Mouse (Mus musculus) effector memory CD4-positive, alpha-beta T cell, adult 7 months (primary cell): Measurements from ENCODE around the gene Bcar3. TPM values are rescaled to one million over a fixed set of nuclear protein-coding genes. Genes with fewer than 3 reads are reported as not detected.

Experiments used
- polyA plus RNA-seq: library from polyadenylated mRNA; unstranded; fragments of 100-300 nt; shearing (Covaris generic); gene quantifications from one replicate; pipeline ENCODE4 v1.2.1, GENCODE M21; 2017

Bcar3 gene
- polyA plus RNA-seq = 0.79 TPM

DNA sequence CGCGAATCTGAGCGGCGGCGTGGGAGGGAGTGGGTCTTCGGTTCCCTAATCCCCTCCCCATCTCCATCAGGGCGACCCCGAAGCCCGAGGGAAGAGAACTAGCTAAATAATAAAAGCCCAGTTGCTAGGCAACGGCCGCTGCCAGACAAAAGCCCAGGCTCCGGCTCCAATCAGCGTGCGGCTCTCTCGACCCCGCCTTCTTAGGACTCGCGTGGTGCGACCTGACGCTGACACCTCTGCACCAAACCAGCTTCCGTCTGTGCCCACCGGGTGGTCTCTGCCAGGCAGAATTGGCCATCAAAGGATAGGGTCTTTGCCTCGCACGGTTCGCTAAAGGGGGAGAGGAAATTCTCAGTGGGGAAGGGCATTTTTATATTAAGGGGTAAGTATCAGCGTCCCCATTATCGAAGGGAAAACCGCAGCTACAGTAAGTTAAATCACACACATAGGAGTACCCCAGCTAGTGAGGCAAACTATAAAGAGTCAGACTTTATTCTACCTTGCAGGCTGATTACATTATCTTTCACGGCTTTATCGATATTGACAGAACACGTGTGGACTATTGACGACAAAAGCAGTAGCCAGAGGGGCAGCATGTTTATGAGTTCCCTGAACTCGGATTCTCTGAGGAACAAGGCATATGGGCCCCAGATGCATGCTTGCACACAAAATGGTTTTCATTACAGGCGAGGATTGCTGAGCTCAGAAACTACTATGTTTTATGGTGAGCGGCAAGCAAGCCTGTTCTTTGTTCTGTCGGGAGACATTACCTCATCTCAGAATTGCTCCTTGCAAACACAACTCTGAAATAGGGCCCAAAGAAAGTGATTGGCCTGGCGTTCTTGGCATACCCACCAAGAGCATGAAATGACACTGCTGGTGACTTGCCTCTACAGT, at the start of gene Bcar3:
TSS of gene Bcar3 (plus strand) at position 183 of the 897 bp plus-strand sequence.

DNA sequence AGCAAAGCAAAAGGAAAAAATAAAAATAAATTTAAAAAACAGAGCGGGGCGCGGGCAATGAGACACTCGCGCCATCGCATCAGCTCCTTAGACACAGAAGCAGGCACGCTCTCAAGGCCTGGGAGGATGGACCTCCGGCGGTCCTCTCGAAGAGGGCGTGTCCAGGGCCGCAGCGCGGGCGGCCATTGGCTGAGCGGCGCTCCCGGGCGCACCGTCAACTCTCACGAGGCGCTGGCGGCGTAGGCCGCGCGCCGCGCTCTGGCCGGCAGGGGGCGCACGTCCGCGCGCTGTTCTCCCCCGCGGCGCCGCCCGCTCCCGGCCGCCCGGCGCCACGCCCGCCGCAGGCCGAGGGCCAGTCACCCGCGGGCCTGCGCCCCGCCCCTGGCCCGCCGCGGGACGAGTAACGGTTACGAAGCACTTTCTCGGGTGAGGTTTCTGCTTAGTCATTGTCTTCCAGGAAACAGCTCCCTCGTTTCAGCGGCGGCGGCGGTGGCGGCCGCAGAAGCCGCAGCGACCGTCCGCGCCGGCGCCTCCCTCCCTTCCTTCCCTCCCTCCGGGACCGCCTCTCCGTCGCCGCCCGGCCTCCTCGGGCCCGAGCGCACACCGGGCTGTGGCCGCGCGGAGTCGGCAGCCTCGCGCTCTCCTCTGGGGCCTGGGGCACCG, 48.6 kb upstream of the Bcar3 start, which contains the start of gene Gclm:
TSS of gene Gclm (plus strand) at position 343 of the 663 bp plus-strand sequence.

DNA sequence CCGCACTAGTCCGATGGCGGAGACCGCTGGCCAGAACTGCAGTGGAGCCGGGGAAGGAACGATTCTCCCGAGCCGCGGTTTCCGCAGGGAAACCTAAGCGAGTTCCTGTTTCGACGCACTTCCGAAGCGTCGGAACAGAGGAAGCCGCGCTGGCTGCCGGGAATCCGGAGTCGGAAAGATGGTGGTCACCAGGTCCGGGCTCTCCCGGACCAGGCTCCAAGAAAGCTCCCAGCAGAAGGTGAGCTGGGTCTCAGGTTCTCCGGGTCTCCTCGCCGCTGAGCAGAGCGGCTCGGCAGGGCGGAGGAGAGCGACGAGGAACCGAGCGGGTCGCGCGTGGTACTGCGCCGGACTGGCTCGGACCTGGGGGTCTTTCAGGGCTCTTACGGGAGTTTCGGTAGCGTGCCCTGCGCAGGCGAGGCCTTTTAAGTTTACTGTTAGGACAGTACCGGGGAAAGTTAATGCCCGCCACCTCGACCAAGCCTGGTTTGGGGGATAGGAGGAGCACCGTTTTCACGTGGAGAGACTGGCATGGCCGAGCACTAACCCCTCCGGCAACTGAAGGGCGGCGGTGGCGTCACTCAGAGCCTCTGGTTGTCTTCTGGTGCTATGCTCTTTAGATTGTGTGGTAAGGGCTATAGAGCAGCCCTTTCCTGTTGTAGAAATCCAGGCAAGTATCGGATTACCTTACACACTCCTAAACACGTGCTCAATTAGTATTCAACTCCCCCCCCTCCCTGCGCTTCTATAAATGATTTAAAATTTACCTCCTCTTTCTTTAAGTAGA, 19.5 kb upstream of the Bcar3 start, which contains the start of gene Dnttip2:
TSS of gene Dnttip2 (plus strand) at position 148 of the 784 bp plus-strand sequence.

Other genes starting within 250 kb of the Bcar3 start
- gene Abca4, start 249.7 kb upstream of the Bcar3 start, polyA plus RNA-seq = not detected
- gene Gclm, start 48.6 kb upstream of the Bcar3 start, polyA plus RNA-seq = 50.4 TPM
- 110 TPM for gene Dnttip2, start 19.7 kb upstream of the Bcar3 start, polyA plus RNA-seq